9 mouse cellular contexts compared by ENCODE assay signal in genomic region chr8:82351268-82351943, GRCm38 (mm10). TPM values are rescaled to one million over a fixed set of nuclear protein-coding genes. Genes with fewer than 3 reads are reported as not detected.
DNase-seq lines count a peak whose midpoint lies in the region; ATAC-seq and TF ChIP-seq lines count a peak whose summit lies in the region.
"Had no signal": no experiment of that assay in that cellular context is flagged by ENCODE, and none has a peak within 500 bp of the region (broad histone marks: within the 10 kb centered on the region; RNA-seq: fewer than 3 reads in every experiment).

No protein-coding gene starts in this region.

- no peaks in the 10 kb centered on the region for H3K36me3 ChIP-seq in spleen, adult 2 months (ENCODE audit: control insufficient read depth, insufficient read depth, low read length)
- no peaks in the 10 kb centered on the region for H3K36me3 ChIP-seq in lung, postnatal 0 days (ENCODE audit: insufficient read depth, low read length)
- H3K36me3 ChIP-seq in hindbrain, embryonic 13.5 days: no peaks in the 10 kb centered on the region

- H3K27me3 ChIP-seq in spleen, adult 2 months (ENCODE audit: control insufficient read depth, insufficient read depth, low read length): no peaks in the 10 kb centered on the region
- no peaks in the 10 kb centered on the region for H3K27me3 ChIP-seq in lung, postnatal 0 days (replicated peaks; ENCODE audit: insufficient read depth, low read length)
- H3K27me3 ChIP-seq in hindbrain, embryonic 13.5 days: no peaks in the 10 kb centered on the region

- H3K9ac ChIP-seq in lung, postnatal 0 days (replicated peaks; ENCODE audit: low read depth): no peak overlapping the region
- H3K9ac ChIP-seq in hindbrain, embryonic 13.5 days: no peak overlapping the region

- no peak overlapping the region for H3K4me3 ChIP-seq in spleen, adult 2 months (ENCODE audit: extremely low read depth, insufficient read depth, insufficient read length)
- no peak overlapping the region for H3K4me3 ChIP-seq in lung, postnatal 0 days (ENCODE audit: low read depth, low read length)
- no peak overlapping the region for H3K4me3 ChIP-seq in hindbrain, embryonic 13.5 days

- no peak overlapping the region for H3K4me2 ChIP-seq in lung, postnatal 0 days (replicated peaks; ENCODE audit: low read depth, low read length)
- H3K4me2 ChIP-seq in hindbrain, embryonic 13.5 days: no peak overlapping the region

- ATAC-seq in cerebellum, adult (ENCODE audit: insufficient number of reproducible peaks, low FRiP score, low TSS enrichment): no peak
- no peak; the same call in 1 of the 2 replicates for ATAC-seq in lung, postnatal 0 days
- no peak for ATAC-seq in hindbrain, embryonic 13.5 days (ENCODE audit: low FRiP score)
- ATAC-seq: intestine, embryonic 16.5 days had no signal

- no peak for TF ChIP-seq CTCF in spleen, adult 2 months (IDR thresholded peaks at IDR 0.05; ENCODE audit: extremely low read depth, insufficient read depth, insufficient read length, insufficient replicate concordance)
- peak; percentile 59 for TF ChIP-seq CTCF in lung, postnatal 0 days (IDR thresholded peaks at IDR 0.05)

- TF ChIP-seq POLR2A in spleen, adult 2 months (IDR thresholded peaks at IDR 0.05; ENCODE audit: low read depth, low read length): no peak

- no peak for TF ChIP-seq EP300 in lung, postnatal 0 days (IDR thresholded peaks at IDR 0.05)

- peak; percentile 5 to 13 for DNase-seq in cerebellum, postnatal 10 days
- peak; percentile 3 to 26 for DNase-seq in spleen, adult 2 months (ENCODE audit: low read depth in 1 of 2, low spot score in 2 of 2)
- DNase-seq in spleen, postnatal 4 days (ENCODE audit: low spot score in 2 of 2): no peak
- peak; percentile 63 for DNase-seq in lung, postnatal 0 days (ENCODE audit: low spot score)
- peak; percentile 48 for DNase-seq in thymus, postnatal 4 days
- no peak for DNase-seq in right cerebral cortex, adult 2 months (ENCODE audit: low spot score in 2 of 2)

- 56% methylated on average over 1 of the region's 1 CpGs for WGBS in spleen, adult 2 months
- WGBS in lung, postnatal 0 days: 59% methylated on average over 1 of the region's 1 CpGs
- 68% methylated on average over 1 of the region's 1 CpGs for WGBS in hindbrain, embryonic 13.5 days

- no peak overlapping the region for H3K27ac ChIP-seq in spleen, adult 2 months (ENCODE audit: insufficient read depth, low read length)
- no peak overlapping the region for H3K27ac ChIP-seq in lung, postnatal 0 days (ENCODE audit: low read length)
- H3K27ac ChIP-seq in hindbrain, embryonic 13.5 days: no peak overlapping the region

- no peaks in the 10 kb centered on the region for H3K9me3 ChIP-seq in lung, postnatal 0 days (ENCODE audit: low read length)
- no peaks in the 10 kb centered on the region for H3K9me3 ChIP-seq in hindbrain, embryonic 13.5 days

- H3K4me1 ChIP-seq in spleen, adult 2 months (ENCODE audit: control insufficient read depth, insufficient read depth, insufficient read length): no peaks in the 10 kb centered on the region
- no peaks in the 10 kb centered on the region for H3K4me1 ChIP-seq in lung, postnatal 0 days (ENCODE audit: insufficient read depth, low read depth, low read length)
- no peaks in the 10 kb centered on the region for H3K4me1 ChIP-seq in hindbrain, embryonic 13.5 days (replicated peaks)

RNA-seq across cellular contexts. Expression of gene Il15, which starts 51.6 kb away (rescaled TPM):
- polyA plus RNA-seq in spleen, adult 2 months (2012; rRNA removed): 5.0 and 6.9 TPM in 2 replicates
- 10.2 and 12.4 TPM in 2 replicates for polyA plus RNA-seq in lung, postnatal 0 days (2015; fragmentation: Nextera tagmentation; extraction: Ambion mirVana)
- polyA plus RNA-seq in hindbrain, embryonic 13.5 days (2015; fragmentation: Nextera tagmentation; extraction: Ambion mirVana): 0.68 and 1.00 TPM in 2 replicates

Comparison
In these comparisons a context has a peak if more than half of its experiments do, and no peak if none do; other contexts are left out.
1. DNase-seq: peak in cerebellum, postnatal 10 days (2 of 2), spleen, adult 2 months (2 of 2), lung, postnatal 0 days (single experiment) and thymus, postnatal 4 days (single experiment); none in spleen, postnatal 4 days (0 of 2) and right cerebral cortex, adult 2 months (0 of 2).